Mouse (Mus musculus): ENCODE results near the gene Hoxa6. TPM values are rescaled to one million over a fixed set of nuclear protein-coding genes. Genes with fewer than 3 reads are reported as not detected.

The Hoxa6 gene
- polyA plus RNA-seq, 1 experiment, result 3.7 TPM

GRCm38 (mm10) chr6:52224895-52225611 lies 16.5 kb upstream of the Hoxa6 start:
- no peak for DNase-seq (ENCODE audit: low read depth)

GRCm38 (mm10) chr6:52223939-52224760 lies 15.6 kb upstream of the Hoxa6 start:
- TF ChIP-seq POLR2A (IDR thresholded peaks at IDR 0.05; ENCODE audit: borderline replicate concordance, extremely low read depth, insufficient read depth, insufficient read length, poor library complexity, severe bottlenecking) (no peak), CTCF (IDR thresholded peaks at IDR 0.05; ENCODE audit: borderline replicate concordance, extremely low read depth, insufficient read depth, insufficient read length) (no peak)
- DNase-seq (ENCODE audit: low read depth), result no peak

More at GRCm38 (mm10) chr6:52224895-52225611, 16.5 kb upstream of the Hoxa6 start:
- TF ChIP-seq CTCF (IDR thresholded peaks at IDR 0.05; ENCODE audit: borderline replicate concordance, extremely low read depth, insufficient read depth, insufficient read length) (no peak), POLR2A (IDR thresholded peaks at IDR 0.05; ENCODE audit: borderline replicate concordance, extremely low read depth, insufficient read depth, insufficient read length, poor library complexity, severe bottlenecking) (no peak)

DNA sequence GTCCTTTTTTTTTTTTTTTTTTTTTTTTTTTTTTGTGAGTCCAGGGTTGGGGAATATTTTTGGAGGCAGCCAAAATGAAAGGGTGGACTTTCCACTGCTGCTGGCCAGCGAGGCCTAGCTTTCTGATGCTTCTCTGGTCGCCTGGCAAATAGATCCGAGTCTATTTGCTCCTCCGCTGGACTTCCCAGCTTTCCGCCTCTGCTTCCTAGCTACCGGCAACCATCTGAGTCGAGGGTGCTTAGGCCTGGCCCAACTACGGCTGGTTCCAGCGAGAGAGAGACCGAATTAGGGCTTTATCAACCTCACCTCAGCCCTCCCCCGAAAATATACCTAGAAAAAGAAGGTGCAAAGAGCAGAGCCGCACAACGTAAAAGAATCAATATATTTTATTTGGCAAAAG lies 14.2 kb upstream of the Hoxa6 start:
- no peak for DNase-seq (ENCODE audit: low read depth)
- no peak for TF ChIP-seq CTCF (IDR thresholded peaks at IDR 0.05; ENCODE audit: borderline replicate concordance, extremely low read depth, insufficient read depth, insufficient read length)
- TF ChIP-seq POLR2A (IDR thresholded peaks at IDR 0.05; ENCODE audit: borderline replicate concordance, extremely low read depth, insufficient read depth, insufficient read length, poor library complexity, severe bottlenecking), result no peak

GRCm38 (mm10) chr6:52221993-52222685 lies 13.6 kb upstream of the Hoxa6 start:
- DNase-seq (ENCODE audit: low read depth), result no peak
- TF ChIP-seq POLR2A (IDR thresholded peaks at IDR 0.05; ENCODE audit: borderline replicate concordance, extremely low read depth, insufficient read depth, insufficient read length, poor library complexity, severe bottlenecking), result no peak
- no peak for TF ChIP-seq CTCF (IDR thresholded peaks at IDR 0.05; ENCODE audit: borderline replicate concordance, extremely low read depth, insufficient read depth, insufficient read length)

GRCm38 (mm10) chr6:52221337-52221992 lies 12.9 kb upstream of the Hoxa6 start, which contains the start of gene Hoxa7:
Hoxa7 (minus strand) TSS chr6:52221854.
- TF ChIP-seq POLR2A (IDR thresholded peaks at IDR 0.05; ENCODE audit: borderline replicate concordance, extremely low read depth, insufficient read depth, insufficient read length, poor library complexity, severe bottlenecking), result no peak
- TF ChIP-seq CTCF (IDR thresholded peaks at IDR 0.05; ENCODE audit: borderline replicate concordance, extremely low read depth, insufficient read depth, insufficient read length), result peak; percentile 97
- peak; percentile 91 for DNase-seq (ENCODE audit: low read depth)

- TF ChIP-seq POLR2A (IDR thresholded peaks at IDR 0.05; ENCODE audit: borderline replicate concordance, extremely low read depth, insufficient read depth, insufficient read length, poor library complexity, severe bottlenecking), result no peak
- no peak for TF ChIP-seq CTCF (IDR thresholded peaks at IDR 0.05; ENCODE audit: borderline replicate concordance, extremely low read depth, insufficient read depth, insufficient read length)
- no peak for DNase-seq (ENCODE audit: low read depth)
These were observed 12.4 kb upstream of the Hoxa6 start for GRCm38 (mm10) chr6:52220865-52221310.

DNA sequence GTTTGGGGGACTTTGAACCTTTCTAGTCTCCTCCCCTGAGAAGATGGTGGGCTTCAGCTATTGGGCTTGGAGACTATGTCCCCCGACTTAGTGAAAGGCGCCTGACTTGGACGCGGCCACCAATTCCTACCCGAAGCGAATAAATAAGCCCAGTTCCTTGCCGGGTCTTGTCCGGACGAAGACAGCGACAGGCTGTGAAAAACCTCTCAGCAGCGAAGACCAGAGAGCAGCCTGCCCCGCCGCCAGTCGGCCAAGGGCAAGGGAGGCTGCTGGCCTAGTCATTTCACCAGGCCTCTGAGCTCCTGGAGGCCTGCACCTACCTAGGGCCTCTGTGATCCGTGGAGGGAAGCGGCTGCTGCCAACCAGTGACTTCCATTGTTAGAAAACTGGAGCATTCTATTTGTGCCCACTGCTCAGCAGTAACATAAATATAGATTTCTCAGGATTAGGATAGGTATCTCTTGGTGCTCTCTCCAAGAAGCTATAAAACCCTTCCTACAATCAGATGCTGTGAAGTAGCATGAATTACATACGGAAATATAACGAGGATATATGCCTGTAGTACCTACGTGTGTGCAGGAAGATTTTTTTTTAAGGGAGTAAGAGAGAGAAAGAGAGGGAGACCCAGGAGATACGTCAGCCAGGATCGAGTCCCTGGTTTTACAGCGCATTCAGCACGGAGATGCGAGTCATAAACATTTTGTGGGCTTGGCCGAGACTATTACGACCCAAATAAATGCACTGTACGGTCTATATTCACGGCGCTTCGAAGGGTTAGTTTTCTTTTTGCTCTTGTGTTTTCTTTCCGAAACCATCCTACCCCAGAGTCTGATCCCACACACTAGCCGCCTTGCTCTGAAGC lies 11.7 kb upstream of the Hoxa6 start:
- no peak for TF ChIP-seq POLR2A (IDR thresholded peaks at IDR 0.05; ENCODE audit: borderline replicate concordance, extremely low read depth, insufficient read depth, insufficient read length, poor library complexity, severe bottlenecking)
- no peak for DNase-seq (ENCODE audit: low read depth)

- no peak for DNase-seq (ENCODE audit: low read depth)
- no peak for TF ChIP-seq CTCF (IDR thresholded peaks at IDR 0.05; ENCODE audit: borderline replicate concordance, extremely low read depth, insufficient read depth, insufficient read length)
These were observed 10.9 kb upstream of the Hoxa6 start for GRCm38 (mm10) chr6:52219234-52219942.

DNA sequence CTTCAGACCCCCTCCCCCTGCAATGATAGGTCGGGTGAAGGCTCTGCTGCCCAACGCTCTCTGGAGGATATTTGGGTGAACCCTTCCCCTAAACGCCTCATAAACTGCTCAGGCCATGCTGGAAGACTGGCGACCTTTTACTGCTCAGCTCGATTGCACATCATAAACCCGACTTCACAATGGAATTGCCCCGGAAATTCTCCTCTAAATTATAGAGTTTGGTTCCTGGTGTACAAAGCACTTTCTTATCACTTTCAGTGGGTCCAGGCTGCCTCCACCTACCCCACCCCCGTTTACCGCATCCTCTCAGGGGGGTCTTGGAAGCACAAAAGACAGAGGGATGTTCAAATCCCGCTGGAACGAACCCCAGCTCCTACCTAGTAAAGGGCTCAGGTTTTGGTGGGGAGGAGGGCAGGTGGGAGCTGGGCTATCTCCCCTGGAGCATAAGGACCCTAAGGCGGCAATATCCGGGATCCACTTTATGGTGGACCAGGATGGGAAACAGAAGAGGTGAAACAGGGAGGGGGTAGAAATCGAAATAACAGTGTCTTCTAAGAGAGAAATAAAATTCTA lies 10.2 kb upstream of the Hoxa6 start:
- TF ChIP-seq POLR2A (IDR thresholded peaks at IDR 0.05; ENCODE audit: borderline replicate concordance, extremely low read depth, insufficient read depth, insufficient read length, poor library complexity, severe bottlenecking) (no peak), CTCF (IDR thresholded peaks at IDR 0.05; ENCODE audit: borderline replicate concordance, extremely low read depth, insufficient read depth, insufficient read length) (no peak)
- DNase-seq (ENCODE audit: low read depth), result no peak
